Mouse (Mus musculus) MN1 (cell line): ENCODE data around the gene Nsf.
"Not testable (repeated sequence)": the region's sequence is repeated elsewhere in the genome, so short reads cannot be mapped to it uniquely, and the experiment has no call there.

Experiments
- DNase-seq: peaks from one replicate; pipeline ENCODE4 v3.0.0-alpha.2; 2016; ENCODE audit warnings: low spot score

Gene Nsf

GRCm38 (mm10) chr11:103892831-103893230, 61.0 kb downstream of the Nsf start:
- no peak for DNase-seq

GRCm38 (mm10) chr11:103891781-103892180, 62.1 kb downstream of the Nsf start:
- DNase-seq = no peak

DNA sequence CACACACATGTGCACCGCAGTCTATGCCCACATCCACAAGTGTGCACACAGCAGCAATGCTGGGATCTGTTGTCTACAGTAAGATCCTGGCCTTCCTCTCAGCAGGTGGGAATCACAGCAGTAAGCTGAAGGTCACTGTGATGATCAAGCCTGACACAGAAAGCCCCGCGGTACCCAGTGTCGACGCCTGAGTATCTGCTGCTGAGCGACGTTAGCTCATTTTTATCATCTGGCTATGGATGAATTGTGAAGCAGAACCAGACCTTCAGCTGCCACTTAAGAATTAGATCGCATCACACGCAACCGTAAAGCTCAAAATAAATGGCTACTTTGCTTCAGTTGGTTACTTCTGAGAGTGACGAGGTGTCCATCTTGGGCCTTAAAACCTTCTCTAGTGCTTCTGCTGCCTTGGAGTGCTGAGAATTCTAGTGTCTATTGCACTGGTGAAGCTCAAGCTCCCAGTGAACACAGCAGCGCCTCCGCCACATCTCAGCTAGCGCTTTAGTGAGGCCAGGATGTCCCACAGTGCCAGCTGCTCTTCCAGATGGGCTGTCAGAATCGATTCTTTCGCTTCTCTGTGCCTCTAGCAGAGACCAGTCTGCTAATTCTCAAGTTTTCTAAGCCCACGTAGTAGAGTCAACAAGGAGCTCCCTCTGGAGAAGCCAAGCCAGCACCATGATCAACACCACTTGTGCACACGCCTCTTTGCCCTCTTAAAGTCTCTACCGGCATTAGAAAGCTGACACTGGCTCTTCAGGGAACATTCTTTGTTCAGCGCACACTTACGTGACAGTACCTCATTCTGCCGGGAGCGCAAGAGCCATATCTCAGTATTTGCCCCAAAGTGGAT, 63.3 kb downstream of the Nsf start:
- DNase-seq = no peak

- no peak for DNase-seq
Observed at GRCm38 (mm10) chr11:103887724-103888410, 66.0 kb downstream of the Nsf start.

GRCm38 (mm10) chr11:103884749-103885383, 69.0 kb downstream of the Nsf start:
- no peak for DNase-seq

DNA sequence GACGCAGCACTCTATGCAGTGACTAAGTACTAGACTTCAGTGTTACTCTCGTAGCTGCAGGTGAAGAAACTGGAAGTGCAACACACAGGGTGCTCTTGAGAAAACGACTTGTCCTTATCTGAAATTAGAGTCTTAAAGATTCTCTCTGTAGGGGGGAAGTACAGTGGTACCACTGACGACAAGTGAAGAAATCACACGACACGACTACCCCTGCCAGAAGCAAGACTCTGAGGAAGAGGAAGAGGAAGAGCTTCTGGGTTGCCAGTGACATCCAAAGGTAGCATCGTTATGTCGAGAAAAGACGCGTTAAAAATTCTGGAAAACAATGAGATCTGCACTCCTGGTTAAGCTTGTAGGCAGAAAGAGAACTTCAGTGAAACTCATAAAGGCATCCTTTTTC, 70.1 kb downstream of the Nsf start:
- DNase-seq = no peak

GRCm38 (mm10) chr11:103879476-103879875, 74.4 kb downstream of the Nsf start:
- not testable (repeated sequence) for DNase-seq

- DNase-seq = no peak
Observed at GRCm38 (mm10) chr11:103878441-103878840, 75.4 kb downstream of the Nsf start.

DNA sequence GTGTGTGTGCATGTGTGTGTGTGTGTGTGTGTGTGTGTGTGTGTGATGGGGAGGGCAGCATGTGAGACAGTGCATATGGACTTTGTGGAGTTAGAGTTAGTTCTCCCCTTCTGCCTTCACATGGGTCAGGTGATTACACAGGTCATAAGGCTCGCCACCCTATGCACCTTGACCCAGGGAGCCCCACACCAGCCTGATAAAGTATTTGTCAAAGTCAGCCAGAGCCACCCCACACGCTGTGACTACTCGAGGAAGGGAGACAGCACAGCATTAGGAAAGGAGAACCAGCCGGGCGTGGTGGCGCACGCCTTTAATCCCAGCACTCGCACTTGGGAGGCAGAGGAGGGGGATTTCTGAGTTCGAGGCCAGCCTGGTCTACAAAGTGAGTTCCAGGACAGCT, 83.5 kb downstream of the Nsf start:
- DNase-seq = no peak

DNA sequence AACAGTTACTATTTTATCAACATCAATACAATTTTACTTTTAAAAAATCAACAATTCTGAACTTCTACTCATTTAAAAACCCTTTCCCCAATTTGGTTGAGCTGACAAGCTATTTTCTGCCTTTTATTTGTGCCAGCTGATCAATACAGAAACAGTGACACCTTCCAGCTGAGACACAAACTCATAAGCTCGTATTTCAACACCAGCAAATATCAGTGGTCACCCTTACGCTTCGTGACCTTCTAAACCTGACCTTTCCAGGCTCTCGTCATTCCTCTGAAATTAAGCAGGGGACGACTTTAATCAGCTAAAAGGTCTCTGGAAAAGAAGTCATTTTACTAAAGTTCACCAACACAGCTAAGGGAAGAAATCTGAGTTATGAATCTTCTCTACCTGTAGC, 86.2 kb downstream of the Nsf start:
- no peak for DNase-seq

DNA sequence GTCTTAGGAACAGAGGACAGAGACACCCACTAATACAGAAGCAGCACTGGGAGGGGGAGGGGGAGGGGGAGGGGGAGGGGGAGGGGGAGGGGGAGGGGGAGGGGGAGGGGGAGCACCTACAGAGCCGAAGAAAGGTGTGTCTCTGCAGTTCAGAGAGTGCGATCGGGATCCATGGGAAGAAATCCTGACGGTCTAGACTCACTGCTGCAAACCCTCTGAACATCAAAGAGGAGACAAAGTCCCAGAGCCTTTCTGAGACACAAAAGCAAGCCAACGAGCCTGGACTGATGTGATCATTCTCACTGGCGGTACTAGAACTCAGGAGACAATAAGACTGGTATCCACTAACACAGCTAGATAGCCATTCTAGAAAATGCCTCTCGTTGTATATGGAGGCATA, 88.5 kb downstream of the Nsf start:
- no peak for DNase-seq

- DNase-seq = no peak
Observed at GRCm38 (mm10) chr11:103864486-103864885, 89.4 kb downstream of the Nsf start.

DNA sequence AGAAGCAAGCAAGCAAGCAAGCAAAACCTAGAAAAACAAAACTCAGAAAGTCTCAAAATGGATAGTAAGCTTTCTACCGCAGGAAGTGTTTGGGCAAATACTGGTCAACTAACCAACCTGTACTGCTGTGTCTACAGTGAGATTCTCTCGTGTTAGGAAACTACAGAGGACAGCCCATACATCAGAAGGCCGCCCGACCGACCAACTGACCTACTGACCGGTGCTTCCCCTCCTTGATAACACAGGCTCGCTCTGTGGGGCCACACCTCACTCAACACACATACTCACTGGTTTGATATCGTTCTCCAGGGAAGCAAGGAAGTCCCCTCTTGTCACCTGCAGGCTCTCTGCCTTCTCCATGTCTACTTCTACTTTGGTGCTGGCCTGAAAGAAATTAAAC, 90.9 kb downstream of the Nsf start:
- DNase-seq = no peak

DNA sequence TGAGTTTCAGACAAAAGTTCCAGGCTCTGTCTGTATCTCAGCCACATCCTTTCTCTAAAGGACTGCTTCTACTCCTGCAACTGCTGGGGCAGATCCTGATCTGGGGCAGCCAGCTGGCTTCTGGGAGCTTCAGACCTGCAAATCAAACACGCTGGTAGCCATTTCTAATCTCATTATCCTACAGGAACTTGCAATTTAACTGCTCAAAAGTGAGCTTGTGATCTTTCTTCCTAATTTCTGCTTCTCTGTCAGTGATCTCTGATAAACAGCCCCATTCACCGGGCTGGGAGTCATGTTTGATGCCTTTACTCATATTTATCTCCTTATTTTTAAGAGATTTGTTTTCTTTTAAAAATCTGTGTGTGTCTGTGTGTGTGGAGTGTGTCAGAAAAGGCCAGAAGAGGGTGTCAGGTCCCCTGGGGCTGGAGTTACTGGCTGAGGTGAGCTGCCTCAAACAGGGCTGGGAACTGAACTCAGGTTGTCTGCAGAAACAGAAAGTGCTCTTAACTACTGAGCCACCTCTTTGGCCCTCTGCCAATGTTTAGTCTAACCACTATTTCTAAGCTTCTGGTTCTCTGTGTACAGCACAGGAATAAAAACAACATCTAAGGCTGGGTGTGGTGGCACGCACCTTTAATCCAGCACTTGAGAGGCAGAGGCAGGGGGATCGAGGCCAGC, 93.8 kb downstream of the Nsf start:
- DNase-seq = peak; percentile 21

DNA sequence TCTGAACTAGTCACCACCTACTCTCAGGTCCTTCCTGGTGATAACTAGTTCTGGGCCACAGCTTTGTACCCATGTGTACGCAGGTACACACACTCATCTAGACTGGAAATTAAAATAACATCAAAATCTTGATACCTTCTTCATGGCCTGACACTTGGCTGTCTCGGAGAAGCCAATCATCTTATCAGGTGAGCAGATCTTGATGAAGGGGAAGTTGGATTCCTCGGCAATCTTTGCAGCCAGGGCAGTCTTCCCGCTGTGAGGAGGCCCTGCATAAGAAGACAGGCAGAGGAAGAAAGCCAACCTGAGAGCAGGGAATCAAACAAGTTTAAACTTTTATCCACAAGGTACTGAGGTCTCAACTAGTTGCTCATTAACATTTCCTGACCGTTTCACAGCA, 95.1 kb downstream of the Nsf start:
- no peak for DNase-seq

GRCm38 (mm10) chr11:103856641-103857040, 97.2 kb downstream of the Nsf start:
- no peak for DNase-seq

DNA sequence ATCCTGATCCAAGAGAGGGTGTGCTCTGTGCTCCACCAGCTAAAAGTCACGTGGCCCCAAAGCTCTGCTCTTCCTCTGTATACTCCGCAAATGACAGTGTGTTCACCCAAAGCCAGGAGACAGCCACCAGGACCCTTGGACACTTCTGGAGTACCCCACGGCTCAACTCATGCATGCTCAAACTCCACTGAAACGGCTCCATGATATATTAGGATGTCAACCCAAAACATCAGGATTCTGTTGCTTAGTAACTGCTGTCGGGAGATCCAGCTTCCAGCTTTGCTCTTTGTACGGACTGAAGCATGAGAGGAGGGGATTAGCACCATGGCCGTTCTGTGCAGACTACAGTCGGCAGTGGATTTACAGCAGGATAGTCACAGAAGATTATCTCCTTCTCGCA, 99.6 kb downstream of the Nsf start:
- DNase-seq = no peak

GRCm38 (mm10) chr11:103853284-103853920, 100.5 kb downstream of the Nsf start:
- no peak for DNase-seq

DNA sequence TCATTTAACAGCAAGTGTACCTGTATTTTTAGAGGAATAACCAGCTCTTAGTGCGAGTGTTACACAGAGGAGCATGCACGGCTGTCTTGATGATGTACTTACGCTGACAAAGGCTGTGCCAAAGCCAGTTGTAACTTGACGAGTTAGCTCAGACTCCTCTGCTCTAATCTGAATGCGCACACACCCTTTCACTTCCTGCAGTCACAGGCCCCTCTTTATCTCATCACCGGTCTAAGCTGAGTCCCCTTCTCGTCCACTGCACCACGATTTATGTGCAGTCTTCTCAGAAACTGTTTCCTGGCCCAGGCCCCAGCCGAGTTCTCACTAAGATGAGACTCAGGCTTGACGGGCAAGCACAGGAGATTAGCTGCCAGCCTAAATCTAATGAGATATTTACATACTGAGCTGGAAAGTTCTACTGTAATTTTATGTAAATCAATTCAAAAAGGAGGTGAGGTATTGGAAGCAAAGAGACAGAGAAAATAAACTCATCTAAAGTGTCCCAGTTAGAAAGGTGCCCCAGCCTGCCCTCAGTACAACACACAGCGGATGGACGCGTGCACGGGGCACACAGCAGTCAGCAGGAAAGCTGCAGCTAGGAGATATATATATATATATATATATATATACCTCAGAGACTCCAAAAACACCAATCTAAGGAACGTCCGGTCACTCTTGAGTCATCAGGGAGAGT, 101.1 kb downstream of the Nsf start:
- no peak for DNase-seq

DNA sequence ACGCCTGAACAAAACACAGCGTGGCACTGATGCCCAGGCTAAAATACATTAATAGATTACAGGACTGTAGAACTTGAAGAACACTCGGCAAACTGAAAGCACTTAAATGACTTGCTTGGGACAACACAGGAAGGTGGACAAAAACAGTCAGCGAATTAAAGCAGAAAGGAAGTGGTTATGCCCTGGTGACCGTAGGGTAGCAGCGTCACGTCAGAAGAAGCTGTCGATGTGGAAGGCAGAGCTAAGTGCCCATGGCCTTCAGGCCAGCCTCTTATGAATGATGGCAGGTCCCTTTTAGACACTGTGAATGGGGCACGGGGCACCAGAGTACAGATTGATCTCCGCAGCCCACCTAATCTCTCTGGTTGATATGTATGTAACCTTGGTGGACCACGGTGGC, 105.6 kb downstream of the Nsf start:
- DNase-seq = no peak

DNA sequence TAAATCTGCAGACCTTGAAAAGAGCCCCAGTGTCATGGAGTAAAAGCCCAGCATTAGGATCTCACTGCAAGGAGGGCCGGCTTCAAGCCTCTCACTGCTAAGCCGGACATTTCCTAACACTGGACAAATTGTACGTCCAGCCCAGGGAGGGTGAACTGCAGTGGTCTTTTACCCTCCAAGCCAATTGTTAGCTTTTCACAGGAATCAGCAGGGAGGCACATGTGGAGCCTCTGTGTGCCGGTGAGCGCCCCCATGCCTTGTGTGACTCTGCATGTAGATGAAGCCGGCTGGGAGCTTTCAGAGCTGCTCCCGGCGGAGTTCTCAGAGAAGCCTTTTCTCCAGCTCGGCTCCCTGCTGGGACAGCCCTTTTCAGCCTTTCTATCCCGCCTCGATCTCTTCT, 113.0 kb downstream of the Nsf start:
- no peak for DNase-seq
